Mouse (Mus musculus): ENCODE results near the gene Il1rl1. TPM values are rescaled to one million over a fixed set of nuclear protein-coding genes. Genes with fewer than 3 reads are reported as not detected.

The Il1rl1 gene
- polyA plus RNA-seq, 1 experiment from 2014 or later: 0.42 TPM

DNA sequence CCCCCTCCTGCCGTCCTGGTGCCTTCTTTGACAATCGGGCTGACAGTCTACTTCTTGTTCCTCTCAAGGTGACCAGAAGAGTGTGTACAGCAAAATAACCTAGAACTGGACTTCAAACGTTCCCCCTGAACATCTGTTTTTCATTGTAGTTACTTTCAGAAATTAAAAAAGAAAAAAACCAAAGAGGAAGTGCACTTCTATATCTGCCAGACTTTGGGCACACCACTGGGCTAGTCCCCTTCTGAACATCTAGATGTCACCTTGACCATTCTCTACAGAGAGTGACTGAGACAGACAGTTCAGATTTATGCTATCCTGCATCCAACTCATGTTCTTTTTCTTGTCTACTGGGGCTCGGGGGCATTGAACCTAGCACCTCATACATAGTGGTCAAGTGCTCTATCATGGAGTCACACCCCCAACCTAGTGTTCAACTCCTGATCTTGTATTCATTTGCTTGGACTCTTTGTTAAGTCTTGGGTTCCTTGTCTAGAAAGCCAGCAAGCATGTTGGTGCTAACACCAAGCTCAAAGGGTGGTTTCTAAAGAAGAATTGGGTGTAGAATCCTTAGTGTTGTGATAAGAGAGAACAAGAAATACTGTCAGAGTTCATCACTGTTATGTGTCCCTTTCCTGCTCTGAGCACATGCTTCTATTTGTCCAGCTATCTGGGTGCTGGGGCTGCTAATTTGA lies 919 bp downstream of the Il1rl1 start:
- no peaks in the 10 kb centered on the region for H3K36me3 ChIP-seq (ENCODE audit: control insufficient read depth, insufficient read depth, low read length)
- WGBS: 79% methylated on average over 4 of the region's 4 CpGs
- no peak for ATAC-seq
- H3K27ac ChIP-seq (ENCODE audit: low read length): no peak overlapping the region
- H3K9ac ChIP-seq (ENCODE audit: low read depth, low read length): no peak overlapping the region
- H3K4me2 ChIP-seq (ENCODE audit: low read depth, low read length): no peak overlapping the region
- no peaks in the 10 kb centered on the region for H3K27me3 ChIP-seq (replicated peaks; ENCODE audit: control insufficient read depth, insufficient read depth, low read length)
- H3K4me3 ChIP-seq (ENCODE audit: low read length): no peak overlapping the region
- H3K9me3 ChIP-seq (ENCODE audit: control insufficient read depth, low read length): no peaks in the 10 kb centered on the region
- H3K4me1 ChIP-seq (ENCODE audit: control insufficient read depth, insufficient read depth, low read length): no peaks in the 10 kb centered on the region

DNA sequence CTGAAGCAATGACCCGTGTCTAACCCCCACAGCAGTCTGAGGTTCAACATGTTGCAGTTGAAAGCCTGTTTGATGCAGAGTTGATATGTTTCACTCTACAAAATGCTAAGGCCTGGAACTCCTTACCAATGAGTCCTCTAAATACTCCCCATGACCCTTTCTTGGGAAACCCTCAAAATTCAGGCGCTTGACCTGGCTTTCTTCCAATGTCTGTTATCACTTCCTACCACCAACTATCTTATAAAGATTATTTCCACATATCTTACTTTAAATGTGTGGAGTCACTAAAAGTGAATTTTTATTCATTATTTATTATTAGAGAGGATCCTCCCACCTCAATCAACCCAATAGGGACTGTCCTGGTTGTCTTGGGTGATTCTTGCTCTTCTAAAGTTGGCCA lies 2.8 kb downstream of the Il1rl1 start:
- Histone ChIP-seq H3K4me2 (ENCODE audit: low read depth, low read length) (no peak overlapping the region), H3K4me1 (ENCODE audit: control insufficient read depth, insufficient read depth, low read length) (no peaks in the 10 kb centered on the region), H3K4me3 (ENCODE audit: low read length) (no peak overlapping the region), H3K9me3 (ENCODE audit: control insufficient read depth, low read length) (no peaks in the 10 kb centered on the region), H3K9ac (ENCODE audit: low read depth, low read length) (no peak overlapping the region), H3K27me3 (replicated peaks; ENCODE audit: control insufficient read depth, insufficient read depth, low read length) (no peaks in the 10 kb centered on the region), H3K36me3 (ENCODE audit: control insufficient read depth, insufficient read depth, low read length) (no peaks in the 10 kb centered on the region), H3K27ac (ENCODE audit: low read length) (no peak overlapping the region)
- 90% methylated on average over 2 of the region's 2 CpGs for WGBS
- no peak for ATAC-seq

DNA sequence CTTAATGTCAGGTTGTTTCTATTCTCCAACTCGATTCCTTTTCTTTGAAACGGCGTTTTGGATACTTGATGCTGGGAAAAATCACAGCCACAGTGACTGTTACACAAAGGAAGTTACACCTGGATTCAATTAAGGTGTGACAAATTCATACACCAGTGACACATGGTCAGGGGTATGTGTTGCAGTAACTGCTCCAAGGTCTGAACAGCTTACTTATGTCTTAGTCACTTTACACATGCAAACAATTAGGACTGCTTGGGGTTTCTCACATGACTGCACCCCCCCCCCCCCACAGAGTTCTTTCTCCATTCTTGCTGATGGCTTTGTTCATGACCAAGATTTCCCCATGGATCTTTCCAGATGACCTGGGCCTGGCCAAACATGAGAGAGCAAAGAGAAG lies 6.6 kb downstream of the Il1rl1 start:
- no peaks in the 10 kb centered on the region for H3K36me3 ChIP-seq (ENCODE audit: control insufficient read depth, insufficient read depth, low read length)
- H3K27me3 ChIP-seq (replicated peaks; ENCODE audit: control insufficient read depth, insufficient read depth, low read length): no peaks in the 10 kb centered on the region
- no peak overlapping the region for H3K9ac ChIP-seq (ENCODE audit: low read depth, low read length)
- H3K4me3 ChIP-seq (ENCODE audit: low read length): no peak overlapping the region
- ATAC-seq: no peak
- H3K27ac ChIP-seq (ENCODE audit: low read length): no peak overlapping the region
- H3K9me3 ChIP-seq (ENCODE audit: control insufficient read depth, low read length): no peaks in the 10 kb centered on the region
- 86% methylated on average over 3 of the region's 3 CpGs for WGBS
- H3K4me1 ChIP-seq (ENCODE audit: control insufficient read depth, insufficient read depth, low read length): no peaks in the 10 kb centered on the region
- H3K4me2 ChIP-seq (ENCODE audit: low read depth, low read length): no peak overlapping the region

DNA sequence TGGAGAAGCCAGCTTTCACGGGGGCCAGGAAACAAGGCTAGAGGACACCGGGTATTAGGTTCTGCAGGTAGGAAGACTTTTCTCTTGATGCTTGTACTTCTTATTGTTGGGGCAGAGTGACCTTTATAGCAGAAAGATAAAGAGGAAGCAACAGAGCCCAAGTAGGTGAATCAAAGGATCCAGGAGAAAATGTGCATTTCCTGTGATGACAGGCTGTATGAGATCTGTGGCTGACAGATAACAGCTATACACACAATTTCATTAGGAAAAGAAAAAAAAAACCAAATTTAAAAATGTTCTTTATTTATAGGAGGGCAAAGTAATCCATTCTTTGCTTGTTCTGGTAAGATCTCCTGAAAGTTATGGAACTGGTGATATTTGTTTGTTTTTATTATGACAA lies 8.0 kb downstream of the Il1rl1 start:
- Histone ChIP-seq H3K9ac (ENCODE audit: low read depth, low read length) (no peak overlapping the region), H3K4me3 (ENCODE audit: low read length) (no peak overlapping the region), H3K36me3 (ENCODE audit: control insufficient read depth, insufficient read depth, low read length) (no peaks in the 10 kb centered on the region), H3K4me2 (ENCODE audit: low read depth, low read length) (no peak overlapping the region), H3K9me3 (ENCODE audit: control insufficient read depth, low read length) (no peaks in the 10 kb centered on the region), H3K27ac (ENCODE audit: low read length) (no peak overlapping the region), H3K4me1 (ENCODE audit: control insufficient read depth, insufficient read depth, low read length) (no peaks in the 10 kb centered on the region), H3K27me3 (replicated peaks; ENCODE audit: control insufficient read depth, insufficient read depth, low read length) (no peaks in the 10 kb centered on the region)
- 95% methylated on average over 2 of the region's 2 CpGs for WGBS
- ATAC-seq: no peak

DNA sequence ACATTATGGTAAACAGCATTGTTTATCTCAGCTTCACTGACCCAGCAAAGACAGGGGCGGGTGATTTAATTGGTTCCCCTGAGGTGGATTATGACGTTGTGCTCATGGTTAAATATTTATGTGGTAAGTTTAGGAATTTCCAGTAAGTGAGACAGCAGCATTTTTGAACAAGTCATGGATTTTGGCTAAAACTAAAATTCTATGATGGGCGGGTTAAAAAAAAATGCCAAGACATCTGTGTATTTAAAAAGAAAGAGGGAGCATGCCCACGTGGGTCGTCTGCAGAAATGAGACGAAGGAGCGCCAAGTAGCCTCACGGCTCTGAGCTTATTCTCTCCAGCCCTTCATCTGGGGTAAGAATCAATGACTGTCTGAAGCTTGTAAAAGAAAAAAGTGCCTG lies 10.1 kb downstream of the Il1rl1 start:
- no peak for ATAC-seq
- WGBS: 60% methylated on average over 8 of the region's 8 CpGs
- Histone ChIP-seq H3K9ac (ENCODE audit: low read depth, low read length) (no peak overlapping the region), H3K4me3 (ENCODE audit: low read length) (no peak overlapping the region), H3K9me3 (ENCODE audit: control insufficient read depth, low read length) (no peaks in the 10 kb centered on the region), H3K36me3 (ENCODE audit: control insufficient read depth, insufficient read depth, low read length) (no peaks in the 10 kb centered on the region), H3K4me1 (ENCODE audit: control insufficient read depth, insufficient read depth, low read length) (no peaks in the 10 kb centered on the region), H3K4me2 (ENCODE audit: low read depth, low read length) (no peak overlapping the region), H3K27ac (ENCODE audit: low read length) (no peak overlapping the region), H3K27me3 (replicated peaks; ENCODE audit: control insufficient read depth, insufficient read depth, low read length) (no peaks in the 10 kb centered on the region)

DNA sequence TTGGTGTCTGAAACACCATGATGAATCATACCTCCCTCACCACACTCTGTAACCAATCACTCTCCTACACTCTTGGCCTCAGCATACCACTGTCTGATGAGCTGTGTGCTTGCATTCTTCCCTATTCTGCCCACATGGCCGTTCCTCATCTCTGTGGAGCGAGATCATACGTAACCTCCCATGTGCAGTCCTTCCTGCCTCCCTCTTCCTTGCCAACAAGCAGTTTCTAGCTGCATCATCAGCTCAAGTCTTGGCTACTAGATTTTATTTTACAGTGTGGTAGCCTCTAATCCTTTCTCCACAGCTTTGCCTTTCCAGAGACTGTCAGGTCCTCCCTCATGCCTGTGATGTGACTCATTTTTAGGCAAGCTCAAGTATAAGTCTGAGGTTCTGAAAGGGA lies 15.4 kb downstream of the Il1rl1 start:
- H3K9ac ChIP-seq (ENCODE audit: low read depth, low read length): no peak overlapping the region
- WGBS: 83% methylated on average over 3 of the region's 3 CpGs
- no peak overlapping the region for H3K27ac ChIP-seq (ENCODE audit: low read length)
- H3K27me3 ChIP-seq (replicated peaks; ENCODE audit: control insufficient read depth, insufficient read depth, low read length): no peaks in the 10 kb centered on the region
- ATAC-seq: no peak
- H3K4me3 ChIP-seq (ENCODE audit: low read length): no peak overlapping the region
- H3K36me3 ChIP-seq (ENCODE audit: control insufficient read depth, insufficient read depth, low read length): no peaks in the 10 kb centered on the region
- H3K4me1 ChIP-seq (ENCODE audit: control insufficient read depth, insufficient read depth, low read length): no peaks in the 10 kb centered on the region
- H3K4me2 ChIP-seq (ENCODE audit: low read depth, low read length): no peak overlapping the region
- H3K9me3 ChIP-seq (ENCODE audit: control insufficient read depth, low read length): no peaks in the 10 kb centered on the region

DNA sequence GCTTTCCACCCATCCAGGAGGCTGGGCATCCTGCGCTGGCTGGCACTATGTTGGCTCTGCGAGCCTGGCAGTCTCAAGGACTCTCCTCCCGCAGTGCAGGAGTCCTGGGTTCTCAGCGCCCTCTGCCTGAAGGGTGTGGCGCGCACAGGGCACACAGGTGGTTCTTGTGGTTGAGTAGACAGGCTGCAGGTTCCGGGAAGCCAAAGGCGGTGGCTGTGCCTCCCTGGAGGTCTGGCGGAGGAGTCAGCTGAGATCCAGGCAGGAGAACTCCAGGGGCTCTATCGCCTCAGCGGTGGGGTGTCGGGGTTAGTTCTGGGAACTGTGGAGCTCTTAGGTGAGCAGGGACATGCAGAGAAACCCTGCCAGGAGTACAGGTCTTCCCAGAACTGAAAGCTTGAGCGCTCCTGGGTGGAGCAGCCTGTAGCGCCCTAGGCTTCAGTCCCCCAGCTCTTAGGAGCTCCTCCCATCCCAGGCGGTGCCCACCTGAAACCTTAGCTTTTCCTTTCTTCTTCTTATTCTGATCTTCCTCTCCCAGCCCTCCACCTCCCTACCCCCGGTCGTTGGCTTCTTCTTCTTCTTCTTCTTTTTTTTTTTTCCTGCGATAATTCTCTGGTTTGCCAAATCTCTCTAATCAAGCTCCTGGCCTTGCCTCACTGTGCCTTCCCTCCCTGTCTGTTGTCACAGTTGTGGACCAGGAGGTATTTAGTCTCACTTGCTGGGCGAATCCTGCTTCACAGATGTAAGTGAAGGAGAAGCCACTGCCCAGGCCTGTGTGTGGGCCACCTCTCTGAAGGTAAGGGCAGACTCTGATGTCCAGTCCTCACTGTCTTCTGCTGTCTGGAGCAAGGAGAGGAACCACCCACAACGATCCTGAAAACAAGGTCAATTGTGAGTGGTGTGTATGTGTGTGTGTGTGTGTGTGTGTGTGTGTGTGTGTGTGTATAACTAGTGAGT lies 36.4 kb downstream of the Il1rl1 start, which contains the start of gene Il18r1:
TSS of gene Il18r1 (plus strand) at position 76 of the 954 bp plus-strand sequence.
- Histone ChIP-seq H3K4me3 (ENCODE audit: low read length) (peak within 1 kb of the TSS; percentile 20), H3K36me3 (ENCODE audit: control insufficient read depth, insufficient read depth, low read length) (no peaks in the 10 kb centered on the region), H3K4me1 (ENCODE audit: control insufficient read depth, insufficient read depth, low read length) (no peaks in the 10 kb centered on the region)

DNA sequence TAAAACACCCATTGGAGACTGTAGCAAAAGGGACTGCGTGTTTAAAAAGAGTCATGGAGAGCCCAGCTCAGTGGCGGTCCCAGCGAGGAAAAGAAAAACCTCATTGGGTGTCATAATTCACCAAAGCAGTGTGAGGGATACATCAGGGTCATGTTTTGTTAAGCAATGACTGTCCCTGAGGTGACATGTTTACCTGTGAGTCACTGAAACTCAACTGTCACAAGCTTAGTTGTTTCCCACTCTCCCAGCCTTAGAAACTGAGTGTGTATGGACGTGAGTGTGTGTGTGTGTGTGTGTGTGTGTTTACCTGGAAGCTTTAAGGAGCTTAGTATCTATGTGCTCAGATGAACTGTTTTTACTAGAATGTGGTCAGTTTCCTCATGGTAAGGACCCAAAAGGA lies 37.9 kb downstream of the Il1rl1 start:
- no peaks in the 10 kb centered on the region for H3K36me3 ChIP-seq (ENCODE audit: control insufficient read depth, insufficient read depth, low read length)
- H3K9ac ChIP-seq (ENCODE audit: low read depth, low read length): no peak overlapping the region

More for the DNA sequence above, 36.4 kb downstream of the Il1rl1 start, which contains the start of gene Il18r1:
- H3K4me2 ChIP-seq (ENCODE audit: low read depth, low read length): 0 out of 2 replicates have a peak within 1 kb of the TSS, but pooled peaks have one; percentile 20
- H3K27me3 ChIP-seq (replicated peaks; ENCODE audit: control insufficient read depth, insufficient read depth, low read length): no peaks in the 10 kb centered on the region
- no peak within 1 kb of the TSS for H3K27ac ChIP-seq (ENCODE audit: low read length)
- peak; percentile 59; the same call in 1 of the 2 replicates for ATAC-seq
- 38% methylated on average over 20 of the region's 20 CpGs for WGBS
- no peaks in the 10 kb centered on the region for H3K9me3 ChIP-seq (ENCODE audit: control insufficient read depth, low read length)
- H3K9ac ChIP-seq (ENCODE audit: low read depth, low read length): no peak within 1 kb of the TSS

DNA sequence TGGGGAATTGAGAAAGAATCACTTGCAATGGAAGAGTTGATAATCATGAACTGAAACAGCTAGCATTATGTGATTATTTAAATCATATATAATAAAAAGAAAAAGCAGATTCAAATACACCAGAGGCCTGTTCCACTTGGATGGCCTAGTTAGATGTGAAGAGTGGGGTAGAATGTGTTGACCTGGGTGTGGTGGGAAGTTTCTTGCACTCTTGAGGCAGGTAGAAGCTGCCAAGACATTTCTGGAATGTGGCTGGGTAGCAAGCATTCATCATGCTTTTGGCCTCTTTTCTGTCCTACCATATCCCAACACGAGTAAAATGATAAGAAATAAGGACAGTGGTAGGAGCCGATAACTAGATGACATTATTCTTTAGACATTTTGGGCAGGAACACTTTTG lies 39.4 kb downstream of the Il1rl1 start:
- H3K36me3 ChIP-seq (ENCODE audit: control insufficient read depth, insufficient read depth, low read length): no peaks in the 10 kb centered on the region
- H3K27ac ChIP-seq (ENCODE audit: low read length): no peak overlapping the region
- no peak overlapping the region for H3K9ac ChIP-seq (ENCODE audit: low read depth, low read length)
- no peaks in the 10 kb centered on the region for H3K4me1 ChIP-seq (ENCODE audit: control insufficient read depth, insufficient read depth, low read length)
- H3K4me2 ChIP-seq (ENCODE audit: low read depth, low read length): no peak overlapping the region
- no peak for ATAC-seq
- H3K9me3 ChIP-seq (ENCODE audit: control insufficient read depth, low read length): no peaks in the 10 kb centered on the region
- H3K4me3 ChIP-seq (ENCODE audit: low read length): no peak overlapping the region
- 76% methylated on average over 2 of the region's 2 CpGs for WGBS
- H3K27me3 ChIP-seq (replicated peaks; ENCODE audit: control insufficient read depth, insufficient read depth, low read length): no peaks in the 10 kb centered on the region

More for the DNA sequence above, 37.9 kb downstream of the Il1rl1 start:
- H3K4me1 ChIP-seq (ENCODE audit: control insufficient read depth, insufficient read depth, low read length): no peaks in the 10 kb centered on the region
- H3K27ac ChIP-seq (ENCODE audit: low read length): no peak overlapping the region
- ATAC-seq: no peak
- H3K4me2 ChIP-seq (ENCODE audit: low read depth, low read length): no peak overlapping the region
- no peak overlapping the region for H3K4me3 ChIP-seq (ENCODE audit: low read length)
- WGBS: 84% methylated on average over 4 of the region's 4 CpGs
- H3K9me3 ChIP-seq (ENCODE audit: control insufficient read depth, low read length): no peaks in the 10 kb centered on the region
- no peaks in the 10 kb centered on the region for H3K27me3 ChIP-seq (replicated peaks; ENCODE audit: control insufficient read depth, insufficient read depth, low read length)

All from intestine, embryonic 16.5 days (tissue).